ENCODE assay signal across 30 mouse cellular contexts in genomic region chr10:54063551-54064260, GRCm38 (mm10). TPM values are rescaled to one million over a fixed set of nuclear protein-coding genes. Genes with fewer than 3 reads are reported as not detected.
DNase-seq lines count a peak whose midpoint lies in the region; ATAC-seq and TF ChIP-seq lines count a peak whose summit lies in the region.
"Had no signal": no experiment of that assay in that cellular context is flagged by ENCODE, and none has a peak within 500 bp of the region (broad histone marks: within the 10 kb centered on the region; RNA-seq: fewer than 3 reads in every experiment).

No protein-coding gene starts in this region.

- H3K9me3 ChIP-seq in embryonic facial prominence, embryonic 14.5 days (ENCODE audit: control insufficient read depth, low read length): no peaks in the 10 kb centered on the region
- no peaks in the 10 kb centered on the region for H3K9me3 ChIP-seq in embryonic facial prominence, embryonic 10.5 days
- H3K9me3 ChIP-seq in limb, embryonic 11.5 days (ENCODE audit: control insufficient read depth, low read length): no peaks in the 10 kb centered on the region
- no peaks in the 10 kb centered on the region for H3K9me3 ChIP-seq in limb, embryonic 10.5 days (replicated peaks)
- H3K9me3 ChIP-seq in limb, embryonic 14.5 days (ENCODE audit: control insufficient read depth, low read length): no peaks in the 10 kb centered on the region
- H3K9me3 ChIP-seq: embryonic facial prominence, embryonic 12.5 days; forebrain, embryonic 10.5 days; forebrain, embryonic 15.5 days; heart, embryonic 10.5 days; heart, embryonic 15.5 days; hindbrain, embryonic 12.5 days; midbrain, embryonic 13.5 days; stomach, embryonic 15.5 days had no signal

- no peak overlapping the region for H3K9ac ChIP-seq in embryonic facial prominence, embryonic 14.5 days (ENCODE audit: low read depth, low read length)
- no peak overlapping the region for H3K9ac ChIP-seq in limb, embryonic 11.5 days (ENCODE audit: low read length)
- no peak overlapping the region for H3K9ac ChIP-seq in limb, embryonic 14.5 days (ENCODE audit: low read depth, low read length, severe bottlenecking)
- H3K9ac ChIP-seq: embryonic facial prominence, embryonic 12.5 days; forebrain, embryonic 15.5 days; heart, embryonic 15.5 days; hindbrain, embryonic 12.5 days; liver, embryonic 14.5 days; midbrain, embryonic 13.5 days; stomach, embryonic 15.5 days had no signal

- 40% methylated on average over 8 of the region's 8 CpGs for WGBS in embryonic facial prominence, embryonic 14.5 days
- WGBS in embryonic facial prominence, embryonic 10.5 days: 77% methylated on average over 8 of the region's 8 CpGs
- WGBS in limb, embryonic 11.5 days: 56% methylated on average over 8 of the region's 8 CpGs
- WGBS in limb, embryonic 10.5 days: 72% methylated on average over 8 of the region's 8 CpGs
- 23% methylated on average over 8 of the region's 8 CpGs for WGBS in limb, embryonic 14.5 days
- WGBS in thymus, adult 2 months: 90% methylated on average over 8 of the region's 8 CpGs

- no peaks in the 10 kb centered on the region for H3K27me3 ChIP-seq in embryonic facial prominence, embryonic 14.5 days (replicated peaks; ENCODE audit: control insufficient read depth, insufficient read depth, low read length)
- no peaks in the 10 kb centered on the region for H3K27me3 ChIP-seq in embryonic facial prominence, embryonic 10.5 days (replicated peaks; ENCODE audit: low read depth, poor library complexity, severe bottlenecking)
- H3K27me3 ChIP-seq in limb, embryonic 11.5 days (ENCODE audit: control insufficient read depth, insufficient read depth, low read length): no peaks in the 10 kb centered on the region
- no peaks in the 10 kb centered on the region for H3K27me3 ChIP-seq in limb, embryonic 10.5 days (ENCODE audit: low read depth, poor library complexity, severe bottlenecking)
- H3K27me3 ChIP-seq in limb, embryonic 14.5 days (ENCODE audit: control insufficient read depth, insufficient read depth, low read length): no peaks in the 10 kb centered on the region
- no peaks in the 10 kb centered on the region for H3K27me3 ChIP-seq in thymus, adult 2 months (ENCODE audit: control insufficient read depth, insufficient read depth, low read length)
- H3K27me3 ChIP-seq: embryonic facial prominence, embryonic 12.5 days; forebrain, embryonic 15.5 days; heart, embryonic 15.5 days; hindbrain, embryonic 12.5 days; midbrain, embryonic 13.5 days; stomach, embryonic 15.5 days had no signal

- DNase-seq in embryonic facial prominence, embryonic 14.5 days (ENCODE audit: low spot score): peak; percentile 67
- no peak for DNase-seq in embryonic facial prominence, embryonic 10.5 days (ENCODE audit: low spot score)
- DNase-seq in limb, embryonic 11.5 days (ENCODE audit: low spot score): no peak
- DNase-seq in limb, embryonic 10.5 days (ENCODE audit: low spot score): no peak
- DNase-seq in limb, embryonic 14.5 days (ENCODE audit: low spot score): peak; percentile 61
- DNase-seq in layer of hippocampus, postnatal 25 days (ENCODE audit: extremely low spot score in 1 of 2, low spot score in 1 of 2): no peak
- no peak for DNase-seq in thymus, adult 2 months
- DNase-seq: adrenal gland, adult 8-10 months; cerebellum, adult 8-10 months; cerebellum, postnatal 25 days; gastrocnemius, adult 2 months; gastrocnemius, postnatal 36 days; kidney, adult 2 months; kidney, postnatal 10 days; liver; lung, adult 2 months; lung, postnatal 10 days; retina, postnatal 1 day; right cerebral cortex, postnatal 14 days; thymus, postnatal 14 days had no signal

- H3K36me3 ChIP-seq in embryonic facial prominence, embryonic 14.5 days (ENCODE audit: control insufficient read depth, insufficient read depth, low read length): no peaks in the 10 kb centered on the region
- no peaks in the 10 kb centered on the region for H3K36me3 ChIP-seq in embryonic facial prominence, embryonic 10.5 days (replicated peaks)
- H3K36me3 ChIP-seq in limb, embryonic 11.5 days (ENCODE audit: control insufficient read depth, insufficient read depth, low read length): no peaks in the 10 kb centered on the region
- no peaks in the 10 kb centered on the region for H3K36me3 ChIP-seq in limb, embryonic 10.5 days
- H3K36me3 ChIP-seq in limb, embryonic 14.5 days (ENCODE audit: control insufficient read depth, insufficient read depth, low read length): no peaks in the 10 kb centered on the region; the same call in 1 of the 2 replicates
- H3K36me3 ChIP-seq in thymus, adult 2 months (ENCODE audit: control insufficient read depth, insufficient read depth, low read length): peaks cover 24% of the 10 kb centered on the region
- H3K36me3 ChIP-seq: embryonic facial prominence, embryonic 12.5 days; forebrain, embryonic 10.5 days; forebrain, embryonic 15.5 days; heart, embryonic 15.5 days; hindbrain, embryonic 12.5 days; midbrain, embryonic 13.5 days; stomach, embryonic 15.5 days had no signal

- TF ChIP-seq POLR2A in limb, embryonic 14.5 days (IDR thresholded peaks at IDR 0.05; ENCODE audit: borderline replicate concordance, extremely low read depth, insufficient read depth, insufficient read length): no peak
- no peak for TF ChIP-seq POLR2A in thymus, adult 2 months (IDR thresholded peaks at IDR 0.05; ENCODE audit: control insufficient read depth, extremely low read depth, insufficient read depth, low read length, poor library complexity)

- no peak overlapping the region for H3K27ac ChIP-seq in embryonic facial prominence, embryonic 14.5 days (replicated peaks; ENCODE audit: low read depth, low read length)
- H3K27ac ChIP-seq in embryonic facial prominence, embryonic 10.5 days (replicated peaks): no peak overlapping the region
- H3K27ac ChIP-seq in limb, embryonic 11.5 days (replicated peaks; ENCODE audit: low read depth, low read length): no peak overlapping the region
- H3K27ac ChIP-seq in limb, embryonic 10.5 days: no peak overlapping the region
- H3K27ac ChIP-seq in limb, embryonic 14.5 days (replicated peaks; ENCODE audit: low read depth, low read length): no peak overlapping the region
- no peak overlapping the region for H3K27ac ChIP-seq in thymus, adult 2 months (ENCODE audit: control insufficient read depth, insufficient read depth, low read length)
- H3K27ac ChIP-seq: embryonic facial prominence, embryonic 12.5 days; forebrain, embryonic 10.5 days; forebrain, embryonic 15.5 days; gastrocnemius, adult 2 months; heart, embryonic 10.5 days; heart, embryonic 15.5 days; hindbrain, embryonic 12.5 days; liver, embryonic 14.5 days; macrophage; midbrain, embryonic 13.5 days; stomach, embryonic 15.5 days had no signal

- ATAC-seq in embryonic facial prominence, embryonic 14.5 days (ENCODE audit: low read depth): no peak
- ATAC-seq in limb, embryonic 11.5 days (ENCODE audit: insufficient number of reproducible peaks, low FRiP score, low TSS enrichment, low read depth): peak; percentile 56; the same call in 1 of the 2 replicates
- peak; percentile 66 for ATAC-seq in limb, embryonic 14.5 days (ENCODE audit: low FRiP score, low read depth)
- ATAC-seq: midbrain, embryonic 13.5 days had no signal

- no peak overlapping the region for H3K4me3 ChIP-seq in embryonic facial prominence, embryonic 14.5 days (ENCODE audit: low read depth, low read length)
- H3K4me3 ChIP-seq in embryonic facial prominence, embryonic 10.5 days: no peak overlapping the region
- no peak overlapping the region for H3K4me3 ChIP-seq in limb, embryonic 11.5 days (ENCODE audit: low read depth, low read length)
- H3K4me3 ChIP-seq in limb, embryonic 10.5 days: no peak overlapping the region
- H3K4me3 ChIP-seq in limb, embryonic 14.5 days (replicated peaks; ENCODE audit: low read length): no peak overlapping the region
- H3K4me3 ChIP-seq in thymus, adult 2 months (ENCODE audit: control insufficient read depth, insufficient read depth, low read length): no peak overlapping the region
- H3K4me3 ChIP-seq: embryonic facial prominence, embryonic 12.5 days; forebrain, embryonic 10.5 days; forebrain, embryonic 15.5 days; gastrocnemius, adult 2 months; heart, embryonic 10.5 days; heart, embryonic 15.5 days; hindbrain, embryonic 12.5 days; midbrain, embryonic 13.5 days; stomach, embryonic 15.5 days had no signal

- no peak overlapping the region for H3K4me2 ChIP-seq in embryonic facial prominence, embryonic 14.5 days (ENCODE audit: low read depth, low read length)
- H3K4me2 ChIP-seq in limb, embryonic 11.5 days (ENCODE audit: low read depth, severe bottlenecking): no peak overlapping the region
- H3K4me2 ChIP-seq in limb, embryonic 14.5 days (replicated peaks; ENCODE audit: low read depth, low read length, severe bottlenecking): no peak overlapping the region
- H3K4me2 ChIP-seq: embryonic facial prominence, embryonic 12.5 days; forebrain, embryonic 15.5 days; hindbrain, embryonic 12.5 days; midbrain, embryonic 13.5 days; stomach, embryonic 15.5 days had no signal

- H3K4me1 ChIP-seq in embryonic facial prominence, embryonic 14.5 days (ENCODE audit: control insufficient read depth, insufficient read depth, low read length): 0 out of 2 replicates have a peak, but pooled peaks cover 3% of the 10 kb centered on the region
- peaks cover 12% of the 10 kb centered on the region for H3K4me1 ChIP-seq in embryonic facial prominence, embryonic 10.5 days
- H3K4me1 ChIP-seq in limb, embryonic 11.5 days (ENCODE audit: control insufficient read depth, insufficient read depth, low read length): peaks cover 4% of the 10 kb centered on the region; the same call in 1 of the 2 replicates
- peaks cover 16% of the 10 kb centered on the region for H3K4me1 ChIP-seq in limb, embryonic 10.5 days
- H3K4me1 ChIP-seq in limb, embryonic 14.5 days (ENCODE audit: control insufficient read depth, insufficient read depth, low read length): peaks cover 8% of the 10 kb centered on the region; the same call in 1 of the 2 replicates
- peaks cover 2% of the 10 kb centered on the region; the same call in 1 of the 2 replicates for H3K4me1 ChIP-seq in thymus, adult 2 months (replicated peaks; ENCODE audit: control insufficient read depth, insufficient read depth, low read length)
- H3K4me1 ChIP-seq: forebrain, embryonic 15.5 days had no signal

- no peak for TF ChIP-seq CTCF in thymus, adult 2 months (IDR thresholded peaks at IDR 0.05; ENCODE audit: borderline replicate concordance, control insufficient read depth, extremely low read depth, insufficient read depth, low read length, poor library complexity)

RNA-seq across cellular contexts. Expression of gene Man1a, which starts 12.7 kb away (rescaled TPM):
- 11.3 and 12.8 TPM in 2 replicates for polyA plus RNA-seq in embryonic facial prominence, embryonic 14.5 days (2014; fragmentation: Nextera tagmentation; extraction: Ambion mirVana)
- polyA plus RNA-seq in embryonic facial prominence, embryonic 10.5 days (2016; fragmentation: Nextera tagmentation; extraction: Ambion mirVana): 1.7 and 1.9 TPM in 2 replicates
- 3.3 and 4.2 TPM in 2 replicates for polyA plus RNA-seq in limb, embryonic 11.5 days (2014; fragmentation: Nextera tagmentation; extraction: Ambion mirVana)
- 2.7 and 3.5 TPM in 2 replicates for polyA plus RNA-seq in limb, embryonic 10.5 days (2016; fragmentation: Nextera tagmentation; extraction: Ambion mirVana)
- 14.2 and 16.8 TPM in 2 replicates for polyA plus RNA-seq in limb, embryonic 14.5 days (2012; rRNA removed)
- 11.9 and 12.7 TPM in 2 replicates for polyA plus RNA-seq in limb, embryonic 14.5 days (2014; fragmentation: Nextera tagmentation; extraction: Ambion mirVana)
- total RNA-seq in layer of hippocampus, postnatal 25 days (2021): 10 to 100 TPM; 66.4 to 76.6 TPM
- polyA plus RNA-seq in thymus, adult 2 months (2012; rRNA removed): 26.5 and 30.1 TPM in 2 replicates

Comparison
In these comparisons a context has a peak if more than half of its experiments do, and no peak if none do; other contexts are left out.
1. DNase-seq: peak in embryonic facial prominence, embryonic 14.5 days (single experiment) and limb, embryonic 14.5 days (single experiment); none in embryonic facial prominence, embryonic 10.5 days (single experiment), limb, embryonic 11.5 days (single experiment), limb, embryonic 10.5 days (single experiment), layer of hippocampus, postnatal 25 days (0 of 2) and thymus, adult 2 months (single experiment).